Mouse (Mus musculus) kidney, postnatal 0 days (tissue): ENCODE data around the gene Krtcap2. TPM values are rescaled to one million over a fixed set of nuclear protein-coding genes. Genes with fewer than 3 reads are reported as not detected.
A peak's percentile ranks its signal among the peaks of the same experiment; 100 is the strongest.
"Not testable (repeated sequence)": the region's sequence is repeated elsewhere in the genome, so short reads cannot be mapped to it uniquely, and the experiment has no call there.

Experiments used
- ATAC-seq: fragments of 200-750 bp; cut with Nextera tagmentation; replicated peaks from 2 replicates; pipeline ENCODE4 v1.8.0; 2017; ENCODE audit warnings: low read depth, moderate number of reproducible peaks, moderate TSS enrichment, moderate library complexity; ENCODE audit not compliant: low FRiP score
- DNase-seq: peaks from one replicate; pipeline ENCODE4 v3.0.0-alpha.2; 2016; ENCODE audit warnings: low spot score
- H3K27ac ChIP-seq: fragments of 300-500 bp; sonication (generic); 2 replicates; pipeline ENCODE4 v1.5.1; 2014; ENCODE audit warnings: mild to moderate bottlenecking
- H3K27me3 ChIP-seq: fragments of 300-500 bp; sonication (generic); 2 replicates; pipeline ENCODE4 v1.6.1; 2014; ENCODE audit warnings: low read length, mixed read lengths; ENCODE audit not compliant: insufficient read depth
- H3K36me3 ChIP-seq: fragments of 300-500 bp; sonication (generic); 2 replicates; pipeline ENCODE4 v1.6.1; 2014; ENCODE audit warnings: low read length, mixed read lengths; ENCODE audit not compliant: insufficient read depth
- H3K4me1 ChIP-seq: fragments of 300-500 bp; sonication (generic); replicated peaks from 2 replicates; pipeline ENCODE4 v1.6.1; 2014; ENCODE audit warnings: antibody characterized with exemption, low read length, mixed read lengths; ENCODE audit not compliant: insufficient read depth
- H3K4me2 ChIP-seq: fragments of 300-500 bp; sonication (generic); 2 replicates; pipeline ENCODE4 v1.6.1; 2014; ENCODE audit warnings: mild to moderate bottlenecking, low read length, moderate library complexity, mixed read lengths
- H3K4me3 ChIP-seq: fragments of 300-500 bp; sonication (generic); replicated peaks from 2 replicates; pipeline ENCODE4 v1.5.1; 2014; ENCODE audit warnings: low read depth, low read length
- H3K9ac ChIP-seq: fragments of 300-500 bp; sonication (generic); 2 replicates; pipeline ENCODE4 v1.6.1; 2014; ENCODE audit warnings: low read depth, low read length
- H3K9me3 ChIP-seq: fragments of 300-500 bp; sonication (generic); replicated peaks from 2 replicates; pipeline ENCODE4 v1.6.1; 2016; ENCODE audit warnings: low read length, inconsistent platforms, mixed read lengths
- CTCF ChIP-seq: IDR thresholded peaks from 2 replicates; pipeline ENCODE4 v1.5.1; 2016; ENCODE audit warnings: antibody characterized with exemption, low read depth, mild to moderate bottlenecking, moderate library complexity
- WGBS: fragments of 180-500 bp; shearing (Covaris S2); extraction: QIAGEN DNeasy Blood & Tissue Kit; methylation state at CpG from one replicate; pipeline ENCODE4 v1.1.7; 2014; 5-methylcytosine and 5-hydroxymethylcytosine counted together
- polyA plus RNA-seq: library from polyadenylated mRNA; unstranded; fragments of >200 nt; fragmentation: Nextera tagmentation; extraction: Ambion mirVana; gene quantifications from 2 replicates; pipeline ENCODE4 v1.2.1, GENCODE M21; 2015

The Krtcap2 gene
- polyA plus RNA-seq, 1 experiment from 2014 or later, result 371 TPM

DNA sequence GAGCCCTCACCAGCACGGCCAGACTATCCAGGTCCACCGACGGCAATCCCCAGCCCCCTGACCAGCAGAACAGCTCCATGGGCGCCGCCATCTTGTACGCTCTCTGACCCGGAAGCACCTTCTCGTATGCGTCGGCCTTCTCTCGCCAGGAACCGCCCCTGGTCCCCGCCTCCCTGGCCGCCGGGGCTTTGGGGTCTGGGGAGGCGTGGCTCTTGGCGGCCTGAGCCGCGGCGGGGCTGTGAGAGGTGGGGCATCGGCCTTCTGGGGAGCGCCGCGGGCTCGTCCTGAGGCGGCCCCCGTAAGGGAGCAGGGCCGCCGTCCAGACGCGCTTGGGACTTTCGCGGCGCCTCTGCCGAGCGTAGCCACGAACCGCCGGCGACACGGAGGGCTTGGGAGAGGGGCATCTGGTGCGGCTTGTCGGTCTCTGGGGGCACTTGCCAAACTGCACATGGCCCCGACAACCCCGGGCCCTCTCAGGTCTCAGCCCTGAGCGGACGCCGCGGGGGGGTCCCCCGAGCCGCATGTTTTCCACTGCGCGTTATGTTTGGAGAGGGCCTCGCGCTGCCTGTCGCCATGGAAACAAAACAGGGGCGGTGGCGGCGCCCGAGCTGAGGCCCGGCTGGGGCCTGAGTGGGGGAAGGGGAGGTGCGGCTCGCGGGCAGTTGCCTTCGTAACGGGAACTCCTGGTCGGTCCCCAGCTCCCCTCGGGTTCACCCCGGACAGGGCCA lies 31.8 kb upstream of the Krtcap2 start:
- Histone ChIP-seq H3K27ac (peak overlapping the region; percentile 90), H3K4me2 (peak overlapping the region; percentile 77), H3K27me3 (no peaks in the 10 kb centered on the region), H3K4me3 (peak overlapping the region; percentile 66), H3K4me1 (peaks cover 15% of the 10 kb centered on the region), H3K9ac (peak overlapping the region; percentile 77), H3K36me3 (peaks cover 12% of the 10 kb centered on the region; the same call in 1 of the 2 replicates), H3K9me3 (no peaks in the 10 kb centered on the region)
- DNase-seq (peak; percentile 98), ATAC-seq (peak; percentile 90)
- WGBS, result under 1% methylated on average over 69 of the region's 69 CpGs
- no peak for TF ChIP-seq CTCF

- Histone ChIP-seq H3K27me3 (no peaks in the 10 kb centered on the region), H3K27ac (peak within 1 kb of the TSS; percentile 90), H3K36me3 (peaks cover 3% of the 10 kb centered on the region; the same call in 1 of the 2 replicates), H3K9ac (peak within 1 kb of the TSS; percentile 77), H3K4me1 (peaks cover 15% of the 10 kb centered on the region), H3K9me3 (no peaks in the 10 kb centered on the region), H3K4me3 (peak within 1 kb of the TSS; percentile 66), H3K4me2 (peak within 1 kb of the TSS; percentile 77)
- TF ChIP-seq CTCF, result no peak
- no peak for DNase-seq
- no peak for ATAC-seq
- WGBS, result 2% methylated on average over 16 of the region's 19 CpGs
Observed at GRCm38 (mm10) chr3:89214681-89215411, 30.9 kb upstream of the Krtcap2 start, which contains the start of gene Thbs3. Gene Thbs3, plus strand, starts transcription at chr3:89215180.

DNA sequence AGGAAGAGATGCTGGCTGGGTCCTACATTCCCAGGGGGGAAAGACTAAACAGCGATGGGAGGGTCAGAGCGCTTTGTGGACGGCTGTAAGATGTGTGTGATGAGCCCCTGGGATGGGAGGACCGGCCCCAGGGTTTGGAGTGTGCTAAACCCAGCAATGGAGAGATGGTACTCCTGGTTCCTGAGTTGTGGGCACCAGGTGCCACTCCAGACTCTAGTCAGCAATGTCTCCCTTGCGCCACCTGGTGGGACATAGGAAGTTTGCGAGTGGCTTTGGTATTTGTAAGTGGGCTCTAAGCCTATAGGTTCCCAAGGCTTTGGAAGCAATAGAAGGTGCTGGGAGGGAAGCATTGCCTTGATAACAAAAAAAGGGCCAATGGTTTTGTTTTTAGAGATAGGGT lies 29.9 kb upstream of the Krtcap2 start:
- Histone ChIP-seq H3K9me3 (no peaks in the 10 kb centered on the region), H3K9ac (no peak overlapping the region), H3K27ac (no peak overlapping the region), H3K4me2 (peak overlapping the region; percentile 77), H3K4me1 (peaks cover 15% of the 10 kb centered on the region), H3K36me3 (no peaks in the 10 kb centered on the region), H3K4me3 (peak overlapping the region; percentile 66; the same call in 1 of the 2 replicates), H3K27me3 (no peaks in the 10 kb centered on the region)
- peak; percentile 93 for TF ChIP-seq CTCF
- ATAC-seq, result peak; percentile 17; the same call in 1 of the 2 replicates
- WGBS, result 0% methylated on average over 6 of the region's 6 CpGs
- DNase-seq, result peak; percentile 94

GRCm38 (mm10) chr3:89216407-89216806 lies 29.4 kb upstream of the Krtcap2 start:
- not testable (repeated sequence) for H3K9me3 ChIP-seq, H3K27me3 ChIP-seq, DNase-seq, H3K9ac ChIP-seq, H3K36me3 ChIP-seq, H3K4me2 ChIP-seq, ATAC-seq, H3K27ac ChIP-seq, H3K4me3 ChIP-seq
- 79% methylated on average over 7 of the region's 7 CpGs for WGBS
- peaks cover 15% of the 10 kb centered on the region for H3K4me1 ChIP-seq

- Histone ChIP-seq H3K27ac (no peak overlapping the region), H3K4me3 (no peak overlapping the region), H3K27me3 (no peaks in the 10 kb centered on the region), H3K36me3 (no peaks in the 10 kb centered on the region), H3K4me1 (peaks cover 7% of the 10 kb centered on the region), H3K9me3 (no peaks in the 10 kb centered on the region), H3K4me2 (no peak overlapping the region), H3K9ac (no peak overlapping the region)
- 68% methylated on average over 1 of the region's 1 CpGs for WGBS
- TF ChIP-seq CTCF, result no peak
- ATAC-seq (no peak), DNase-seq (no peak)
Observed at GRCm38 (mm10) chr3:89218271-89218670, 27.5 kb upstream of the Krtcap2 start.

DNA sequence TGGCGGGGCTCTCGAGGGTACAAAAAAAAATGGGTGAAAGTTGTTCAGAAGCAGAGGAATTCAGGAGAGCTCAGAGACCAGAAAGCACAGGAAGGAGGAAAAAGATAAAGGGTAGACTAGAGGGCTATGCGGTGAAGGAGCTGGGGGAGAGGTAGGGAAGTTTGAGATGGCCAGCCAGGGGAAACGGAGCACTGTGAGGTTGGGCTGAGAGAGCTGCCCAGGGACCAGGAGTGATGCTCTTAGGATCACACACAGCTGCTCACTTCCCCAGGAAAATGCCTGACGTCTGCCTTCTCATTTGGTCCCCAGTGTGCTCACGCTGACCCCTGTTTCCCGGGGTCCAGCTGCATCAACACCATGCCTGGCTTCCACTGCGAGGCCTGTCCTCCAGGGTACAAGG lies 26.2 kb upstream of the Krtcap2 start:
- Histone ChIP-seq H3K4me3 (no peak overlapping the region), H3K4me2 (no peak overlapping the region)
- no peak for TF ChIP-seq CTCF

More for the DNA sequence above, 26.2 kb upstream of the Krtcap2 start:
- Histone ChIP-seq H3K9ac (no peak overlapping the region), H3K27me3 (no peaks in the 10 kb centered on the region), H3K27ac (no peak overlapping the region), H3K4me1 (peaks cover 6% of the 10 kb centered on the region), H3K36me3 (no peaks in the 10 kb centered on the region), H3K9me3 (no peaks in the 10 kb centered on the region)
- DNase-seq, result no peak
- no peak for ATAC-seq
- WGBS, result 25% methylated on average over 8 of the region's 8 CpGs
